Mouse (Mus musculus) adrenal gland, adult 8-10 months (tissue): ENCODE measurements at regions not wholly inside any gene's neighbourhood (a gene's known extent, or its start where the extent isn't known, plus 50 kb on each side); places are given as distances from the start of the nearest gene placed in this dataset.
A peak's percentile ranks its signal among the peaks of the same experiment; 100 is the strongest.
"Not testable (repeated sequence)": the region's sequence is repeated elsewhere in the genome, so short reads cannot be mapped to it uniquely, and the experiment has no call there.

ENCODE experiments used
- DNase-seq: peaks from one replicate; pipeline ENCODE4 v3.0.0; 2022

DNA sequence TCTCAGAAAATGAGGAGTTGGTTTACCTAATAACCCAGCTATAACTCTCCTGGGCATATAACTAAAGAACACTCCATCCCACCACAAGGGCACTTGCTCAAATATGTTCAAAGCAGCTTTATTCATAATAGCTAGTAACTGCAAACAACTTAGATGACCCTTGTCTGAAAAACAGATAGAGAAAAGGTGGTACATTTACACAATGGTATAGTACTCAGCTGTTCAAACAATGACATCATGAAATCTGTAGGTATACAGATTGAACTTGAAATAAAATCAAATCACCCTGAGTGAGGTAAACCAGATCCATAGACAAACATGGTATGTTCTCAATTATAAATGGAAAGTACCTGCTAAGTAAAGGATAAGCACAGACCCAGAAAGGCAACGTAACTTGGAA lies 721.5 kb upstream of the Intu start:
- no peak for DNase-seq

DNA sequence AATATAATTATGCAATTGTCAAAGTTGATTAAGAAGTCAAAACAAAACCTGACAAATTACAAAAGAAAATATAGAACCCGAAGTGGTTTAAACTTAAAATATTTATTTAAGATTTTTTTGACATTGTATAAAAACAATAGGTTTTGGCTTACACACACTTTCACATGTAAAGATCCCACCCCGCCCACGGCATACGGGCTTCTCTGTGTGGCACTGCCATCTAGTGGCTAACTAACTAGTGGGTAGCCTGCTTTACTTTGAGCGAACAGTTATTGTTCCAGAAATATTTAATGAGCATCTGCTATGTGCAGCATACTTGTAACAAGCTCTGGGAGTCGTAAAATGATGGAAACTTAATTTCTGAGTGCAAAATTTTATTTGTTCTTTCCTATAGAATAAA lies 716.3 kb upstream of the Intu start:
- peak; percentile 14 for DNase-seq

DNA sequence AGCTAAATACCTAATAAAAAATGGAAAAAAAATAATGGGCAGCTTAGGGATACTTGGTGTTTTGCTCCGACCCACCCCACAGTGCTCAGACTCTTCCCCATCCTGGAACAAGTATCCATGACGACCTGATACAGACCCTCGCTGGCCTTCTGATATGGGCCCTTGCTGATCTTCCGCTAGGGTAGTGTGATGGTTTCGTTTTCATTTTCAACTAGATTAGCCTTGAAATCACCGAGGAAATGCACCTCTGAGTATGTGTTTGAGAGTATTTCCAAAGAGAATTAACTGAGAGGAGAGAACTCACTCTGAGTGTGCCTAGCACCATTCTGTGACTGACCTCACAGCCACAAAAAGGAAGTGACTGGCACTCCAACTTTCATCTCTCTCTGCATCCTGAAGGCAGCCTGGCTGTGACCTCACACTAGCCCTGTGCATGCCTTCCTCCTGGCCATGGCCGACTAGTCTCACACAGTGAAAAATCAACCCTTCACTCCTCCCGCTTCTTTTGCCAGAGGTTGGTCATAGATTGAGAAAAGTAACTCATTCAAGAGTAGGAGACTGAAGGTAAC lies 700.5 kb upstream of the Intu start:
- no peak for DNase-seq

DNA sequence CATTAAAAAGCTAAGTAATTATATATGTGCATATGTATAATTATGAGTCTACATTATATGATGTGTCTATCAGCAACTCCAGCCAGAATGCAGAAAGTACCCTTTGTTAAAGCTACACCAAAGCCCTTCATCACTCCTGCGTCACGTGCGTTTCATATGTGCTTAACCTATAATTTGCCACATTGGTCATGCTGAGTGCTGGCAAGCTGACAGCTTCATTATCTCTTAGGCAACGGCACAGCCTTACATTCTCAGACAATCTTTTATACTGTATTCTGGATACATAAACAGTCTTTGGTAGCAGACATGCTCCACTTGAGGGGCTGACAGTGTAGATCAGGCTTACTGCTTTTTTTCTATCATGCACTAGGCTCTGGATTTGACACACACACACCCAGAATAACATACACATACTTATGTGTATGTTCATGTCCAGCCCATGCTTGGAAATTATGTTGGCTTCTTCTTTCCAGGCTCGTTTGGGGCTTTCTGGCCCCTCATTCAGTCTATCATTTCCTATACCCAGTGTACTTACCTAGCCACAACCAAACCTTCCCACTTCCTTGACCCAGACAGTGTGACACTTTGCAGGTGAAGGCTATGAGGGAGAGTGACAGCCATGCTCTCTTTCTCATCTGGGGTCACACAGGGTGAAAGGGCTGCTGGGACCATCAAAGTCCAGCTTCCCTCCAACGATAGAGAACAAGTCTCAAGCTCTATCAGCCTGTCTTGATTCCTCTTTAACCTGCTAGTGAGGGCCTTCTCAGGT lies 692.5 kb upstream of the Intu start:
- no peak for DNase-seq

DNA sequence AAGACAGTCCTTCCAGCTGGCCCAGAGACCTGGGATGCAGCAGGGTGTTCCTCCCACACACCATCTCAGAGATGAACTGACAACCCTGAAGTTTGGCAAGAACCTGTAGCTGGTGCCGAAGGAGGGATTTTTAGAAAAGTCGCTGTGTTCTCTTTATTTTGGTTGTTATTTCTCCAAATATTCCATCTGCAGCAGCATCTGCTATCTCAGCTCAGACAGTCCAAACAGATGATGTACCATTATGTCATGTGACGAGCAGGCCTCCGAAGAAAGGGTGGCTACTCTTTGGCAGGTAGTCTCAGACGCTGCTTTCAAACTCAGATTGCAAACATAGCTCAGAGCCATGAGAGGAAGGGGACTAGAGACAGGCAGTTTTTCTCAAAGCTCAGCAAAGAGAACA lies 690.1 kb upstream of the Intu start:
- DNase-seq = no peak

DNA sequence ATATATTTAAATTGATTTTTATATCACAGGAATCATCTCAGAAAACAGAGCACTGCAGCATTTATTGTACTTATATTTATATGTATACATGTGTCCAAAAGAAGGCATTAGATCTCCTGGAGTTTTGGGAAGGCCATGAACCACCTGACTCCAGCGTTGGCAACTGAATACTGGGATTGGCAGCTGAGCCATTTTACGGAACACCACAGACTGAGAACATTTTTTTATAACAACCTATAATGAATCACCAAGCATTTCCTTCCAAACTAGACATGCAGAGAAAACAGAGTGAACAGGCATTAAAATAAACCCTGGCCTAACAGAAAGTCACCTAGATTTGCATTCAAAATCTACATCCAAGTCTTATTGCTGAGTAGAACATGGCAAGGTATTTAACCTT lies 686.0 kb upstream of the Intu start:
- DNase-seq = no peak

DNA sequence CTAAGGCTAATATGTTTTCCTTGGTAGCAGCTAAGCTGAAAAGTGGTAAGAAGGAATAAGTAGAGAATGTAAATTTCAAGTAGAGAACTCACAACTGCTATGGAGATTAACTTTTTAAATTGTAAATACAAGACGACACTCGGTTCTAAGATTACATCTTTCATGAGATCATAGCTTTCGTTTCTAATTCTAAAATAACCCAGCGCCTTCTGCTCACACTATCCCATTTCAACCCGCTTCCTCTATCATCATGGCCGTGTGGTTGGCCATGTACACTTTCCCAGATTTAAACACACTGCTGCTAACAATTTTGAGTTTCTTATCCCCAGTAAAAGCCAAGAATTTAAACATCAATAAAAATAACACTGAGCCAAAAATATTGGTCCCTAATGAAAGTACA lies 682.3 kb upstream of the Intu start:
- DNase-seq = no peak

DNA sequence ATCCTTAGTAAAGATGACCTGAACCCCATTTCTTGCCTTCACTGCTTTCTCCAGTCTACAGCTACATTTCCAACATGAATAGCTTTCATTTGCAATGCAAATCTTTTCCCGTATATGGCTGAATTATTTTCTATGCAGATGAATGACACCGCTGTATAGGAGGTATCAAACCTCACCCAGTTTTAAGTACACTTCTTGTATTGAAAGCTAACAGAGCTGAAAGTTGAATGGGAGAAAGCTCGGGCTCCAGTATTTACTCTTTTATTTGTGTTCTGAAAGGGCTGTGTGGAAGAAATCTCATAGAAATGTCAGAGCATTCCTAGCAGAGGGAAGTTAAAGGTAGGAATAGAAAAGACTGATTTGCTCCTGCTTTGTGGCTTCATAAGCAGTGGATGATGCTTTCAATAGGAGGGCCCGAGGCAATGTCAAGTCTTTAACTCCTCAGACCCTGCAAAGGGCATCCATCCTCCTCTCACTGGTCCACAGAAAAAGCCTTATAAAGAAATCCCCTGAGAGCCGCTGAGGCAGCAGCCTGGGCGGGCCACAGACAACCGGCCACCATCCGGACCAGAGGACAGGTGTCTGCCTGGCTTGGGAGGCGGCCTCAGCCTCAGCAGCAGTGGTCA lies 673.8 kb upstream of the Intu start:
- no peak for DNase-seq

DNA sequence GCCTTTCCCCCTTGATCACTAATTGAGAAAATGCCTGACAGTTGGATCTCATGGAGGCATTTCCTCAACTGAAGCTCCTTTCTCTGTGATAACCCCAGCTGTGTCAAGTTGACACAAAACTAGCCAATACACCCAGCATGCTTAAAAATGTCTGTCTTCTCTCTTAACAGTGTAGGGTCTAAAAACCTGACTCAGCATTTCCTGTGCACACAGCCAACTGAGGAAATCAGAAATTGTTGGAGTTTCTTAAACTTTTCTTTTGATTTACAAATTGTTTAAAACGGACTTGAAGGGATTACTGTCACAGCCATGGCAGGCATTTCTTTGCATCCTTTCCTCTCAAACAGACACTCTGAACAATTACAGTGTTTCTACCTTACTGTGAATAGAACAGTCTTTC lies 655.0 kb upstream of the Intu start:
- not testable (repeated sequence) for DNase-seq

DNA sequence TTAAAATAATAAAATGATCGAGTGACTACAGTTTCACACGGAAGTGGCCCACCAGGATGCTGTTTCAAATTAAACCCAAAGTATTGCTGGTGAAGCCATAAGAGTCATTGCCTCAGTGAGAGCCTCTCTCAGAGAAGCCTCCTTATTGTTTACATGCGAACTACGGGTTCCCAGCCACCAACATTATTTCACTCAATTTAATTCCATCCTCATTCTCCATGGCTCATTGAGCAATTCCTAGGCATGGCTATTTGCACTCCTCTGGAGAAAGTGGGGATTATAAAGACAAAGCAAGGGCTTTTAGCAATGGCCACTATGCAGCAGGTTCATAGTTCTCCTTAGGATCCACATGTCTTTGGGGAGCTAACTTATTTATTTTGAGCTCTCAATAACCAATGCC lies 646.7 kb upstream of the Intu start:
- DNase-seq = no peak

DNA sequence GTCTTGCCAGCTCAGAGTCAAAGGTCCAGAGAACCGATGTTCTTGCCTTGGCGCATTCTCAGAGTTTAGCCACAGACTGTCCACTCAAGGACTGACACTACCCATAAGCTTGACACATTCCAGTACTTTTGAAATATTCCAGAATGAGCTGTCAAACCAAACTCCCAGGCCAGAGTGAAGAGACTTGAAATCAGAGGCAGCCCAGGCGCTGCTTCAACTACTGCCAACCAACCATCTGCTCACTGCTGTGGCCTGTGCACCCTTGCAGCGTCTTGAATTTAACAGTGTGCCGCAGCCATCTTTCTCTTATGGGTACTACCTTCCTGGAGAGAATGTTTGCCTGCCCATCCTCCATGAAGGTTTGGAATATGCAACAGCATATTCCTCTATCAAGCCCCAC lies 642.7 kb upstream of the Intu start:
- DNase-seq = no peak

DNA sequence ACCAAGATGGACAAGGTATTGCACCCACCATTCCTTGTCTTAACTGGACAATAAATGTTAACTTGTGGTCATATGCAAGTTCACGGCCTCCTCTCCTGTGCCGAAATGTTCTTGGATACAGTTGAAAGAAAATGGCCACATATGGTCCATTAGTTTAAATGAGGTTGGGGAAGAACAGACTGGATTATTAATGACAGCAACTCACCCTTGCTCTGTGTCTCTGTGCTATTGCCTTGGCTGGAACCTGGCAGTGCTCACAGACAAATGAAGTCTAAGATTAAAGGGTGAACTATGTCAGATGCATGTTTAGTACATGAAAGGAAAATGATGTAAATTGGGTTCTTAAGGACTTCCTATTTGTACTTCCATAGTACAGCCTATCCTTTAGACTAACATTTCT lies 641.9 kb upstream of the Intu start:
- DNase-seq = no peak

DNA sequence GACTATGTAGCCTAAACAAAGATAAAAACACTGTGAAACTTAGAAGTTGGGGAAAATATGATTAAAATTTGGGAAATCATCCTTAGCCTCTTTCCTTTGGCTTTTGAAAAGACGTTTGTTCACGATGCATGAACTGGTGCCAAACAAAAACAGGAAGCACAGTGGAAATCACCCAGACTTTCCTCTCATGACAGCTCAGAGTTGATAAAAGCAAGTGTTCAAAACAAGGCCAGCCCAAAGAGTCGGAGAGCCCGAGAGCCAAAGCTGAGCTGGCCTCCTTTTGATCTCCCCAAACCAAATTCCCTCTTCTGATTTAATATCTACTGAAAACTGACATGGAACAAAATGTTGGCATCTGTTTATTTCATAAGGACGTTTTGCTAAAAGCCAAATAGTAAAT lies 632.1 kb upstream of the Intu start:
- peak; percentile 9 for DNase-seq

DNA sequence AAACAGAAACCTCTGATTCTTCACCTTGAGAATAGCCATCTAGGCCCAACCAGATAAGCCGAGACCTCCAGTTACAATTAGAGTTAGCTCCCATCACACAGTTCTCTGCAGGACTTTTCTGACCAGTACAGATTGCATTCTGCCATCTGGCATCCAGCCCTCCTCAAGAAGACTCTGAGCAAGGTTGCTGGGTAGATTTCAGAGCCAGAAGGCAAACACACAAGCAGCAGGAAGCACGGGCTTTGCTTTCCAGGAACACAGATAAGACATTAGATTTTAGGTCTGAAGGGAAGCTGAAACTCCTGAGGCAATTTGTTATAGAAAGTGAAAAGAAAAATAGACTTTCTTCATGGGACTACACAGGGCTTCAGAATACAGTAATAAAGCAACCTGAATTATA lies 630.9 kb upstream of the Intu start:
- peak; percentile 2 for DNase-seq

DNA sequence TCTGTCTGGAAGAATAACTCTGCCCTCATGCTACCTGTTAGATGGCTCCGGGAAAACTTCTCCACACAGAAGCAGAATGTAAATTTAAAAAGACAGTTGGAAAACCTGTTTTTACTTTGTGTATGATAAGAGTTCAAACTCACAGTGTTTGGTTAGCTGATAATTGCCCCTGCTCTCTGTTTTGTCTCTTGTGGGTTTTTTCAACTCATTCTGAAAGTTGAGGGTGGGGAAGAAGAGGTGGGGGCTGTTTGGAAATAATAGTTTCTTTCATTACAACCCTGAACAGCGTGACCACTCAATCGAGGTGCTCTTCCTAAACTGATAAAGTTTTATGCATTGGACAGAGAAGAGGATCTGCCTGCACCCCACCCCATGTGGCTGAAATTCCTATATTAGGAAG lies 626.7 kb upstream of the Intu start:
- DNase-seq = no peak

DNA sequence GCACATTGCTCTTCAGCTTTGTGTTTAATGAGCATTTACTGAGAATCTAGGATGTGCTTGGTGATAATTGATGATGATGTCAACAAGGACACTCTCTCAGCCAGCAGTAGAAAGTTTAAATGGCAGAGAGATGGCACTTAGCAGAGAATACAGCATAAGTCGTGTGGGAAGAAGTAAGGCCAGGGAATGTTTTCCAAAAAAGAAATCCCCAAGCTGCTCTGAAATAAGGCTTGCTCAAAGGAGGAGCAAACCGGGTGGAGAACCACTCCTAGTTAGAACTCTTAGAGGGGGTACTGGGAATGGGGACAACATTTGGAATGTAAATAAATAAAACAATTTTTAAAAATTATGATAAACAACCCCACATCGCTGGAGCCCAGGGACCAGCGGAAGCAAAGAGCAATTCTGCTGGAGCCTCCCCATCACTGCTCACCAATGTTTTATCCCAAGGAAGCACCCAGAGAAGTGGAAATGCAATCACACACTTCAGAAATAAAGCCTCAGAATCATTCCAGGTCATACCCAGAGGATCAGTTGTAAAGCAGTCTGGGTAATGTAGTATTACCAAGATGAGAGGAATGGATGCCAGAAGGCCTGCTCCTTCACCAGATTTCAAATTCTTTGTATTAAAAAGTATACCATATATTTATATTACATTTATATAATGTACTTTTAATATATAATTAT lies 622.3 kb upstream of the Intu start:
- no peak for DNase-seq

DNA sequence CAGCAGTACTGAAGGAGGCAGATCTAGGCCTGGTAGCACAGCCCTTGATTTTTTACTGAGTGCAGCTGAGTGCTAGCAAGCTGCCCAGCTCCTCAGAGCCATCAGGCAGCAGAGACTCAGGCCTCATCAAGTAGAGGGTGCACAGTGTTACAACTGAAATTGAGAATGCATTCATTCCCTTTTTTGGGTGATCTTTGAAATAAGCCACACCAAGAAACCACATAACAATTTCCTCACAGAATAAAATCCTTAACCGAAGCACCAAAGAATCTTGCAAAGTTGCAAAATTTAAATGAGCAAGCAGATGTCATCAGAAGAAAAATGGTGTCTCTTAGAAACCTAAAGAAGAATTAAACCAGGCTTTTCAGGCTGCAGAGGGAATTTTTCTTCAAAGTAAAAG lies 621.4 kb upstream of the Intu start:
- DNase-seq = no peak

DNA sequence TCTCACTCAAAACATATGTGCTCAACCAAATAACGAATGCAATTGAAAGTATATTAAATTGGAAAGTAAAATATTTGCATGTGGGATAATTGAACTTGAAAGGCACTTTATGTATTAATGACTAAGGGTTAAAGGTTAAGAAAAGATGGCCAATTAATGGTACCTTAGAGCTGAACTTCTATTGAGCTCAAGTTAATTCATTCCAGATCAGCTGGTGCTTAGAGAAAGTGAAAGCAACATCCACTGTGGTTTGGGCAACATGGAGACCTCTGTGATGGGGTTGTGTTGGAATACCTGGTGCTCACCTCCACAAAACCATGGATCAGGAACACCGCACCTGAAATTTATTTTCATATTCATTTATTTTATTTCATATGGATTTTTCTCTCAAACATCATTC lies 612.5 kb upstream of the Intu start:
- no peak for DNase-seq

DNA sequence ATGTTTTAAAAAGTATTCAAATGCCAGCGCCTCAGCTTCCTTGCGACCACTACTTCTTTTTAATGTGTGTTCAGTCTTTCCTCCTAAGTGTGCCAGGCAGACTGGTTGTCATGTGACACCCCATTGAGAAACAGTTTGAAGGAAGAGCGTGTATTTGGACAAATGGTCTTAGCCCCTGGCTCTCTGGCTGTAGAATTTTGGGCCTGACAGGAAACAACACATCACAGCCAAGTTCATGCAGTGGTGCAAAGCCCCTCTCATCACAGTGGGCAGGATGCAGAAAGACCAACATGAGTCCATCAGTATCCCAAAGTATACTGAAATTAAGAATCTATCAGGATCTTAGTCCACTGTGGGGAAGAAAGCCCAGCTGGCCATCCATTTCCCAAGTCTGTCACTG lies 605.6 kb upstream of the Intu start:
- no peak for DNase-seq

DNA sequence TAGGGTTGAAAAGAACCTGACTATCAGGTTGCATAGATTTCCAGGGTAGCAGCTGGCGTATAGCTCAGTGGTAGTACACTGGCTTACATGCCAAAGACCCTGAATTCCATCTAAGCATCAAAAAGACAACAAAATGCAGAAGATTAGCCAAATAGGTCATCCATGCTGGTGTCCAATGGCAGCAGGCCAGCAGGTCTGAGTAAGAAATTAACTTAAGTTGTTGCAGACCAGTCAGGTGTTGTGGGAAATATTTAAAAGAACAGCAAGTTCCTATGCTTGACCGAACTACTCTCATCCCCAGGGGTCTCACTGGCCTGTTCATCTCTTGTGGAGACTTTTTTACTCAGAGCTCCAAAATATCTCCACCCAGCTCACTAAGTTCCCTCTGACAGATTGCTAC lies 602.7 kb upstream of the Intu start:
- DNase-seq = no peak

DNA sequence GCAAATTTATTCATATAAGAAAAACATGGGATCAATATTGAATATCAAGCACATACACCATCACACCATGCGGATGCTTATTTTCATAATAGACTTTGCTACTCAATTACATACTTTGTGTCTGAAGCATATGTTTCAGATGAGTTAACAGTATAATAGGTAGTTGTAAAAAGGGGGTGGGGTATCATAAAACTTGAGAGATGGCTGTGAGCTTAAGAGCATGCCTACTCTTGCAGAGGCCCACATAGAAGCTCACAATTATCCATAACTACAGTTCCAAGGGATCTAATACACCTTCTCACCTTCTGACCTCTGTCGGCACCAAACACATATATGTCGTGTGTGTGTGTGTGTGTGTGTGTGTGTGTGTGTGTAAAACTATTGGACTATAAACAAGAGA lies 597.7 kb upstream of the Intu start:
- no peak for DNase-seq

DNA sequence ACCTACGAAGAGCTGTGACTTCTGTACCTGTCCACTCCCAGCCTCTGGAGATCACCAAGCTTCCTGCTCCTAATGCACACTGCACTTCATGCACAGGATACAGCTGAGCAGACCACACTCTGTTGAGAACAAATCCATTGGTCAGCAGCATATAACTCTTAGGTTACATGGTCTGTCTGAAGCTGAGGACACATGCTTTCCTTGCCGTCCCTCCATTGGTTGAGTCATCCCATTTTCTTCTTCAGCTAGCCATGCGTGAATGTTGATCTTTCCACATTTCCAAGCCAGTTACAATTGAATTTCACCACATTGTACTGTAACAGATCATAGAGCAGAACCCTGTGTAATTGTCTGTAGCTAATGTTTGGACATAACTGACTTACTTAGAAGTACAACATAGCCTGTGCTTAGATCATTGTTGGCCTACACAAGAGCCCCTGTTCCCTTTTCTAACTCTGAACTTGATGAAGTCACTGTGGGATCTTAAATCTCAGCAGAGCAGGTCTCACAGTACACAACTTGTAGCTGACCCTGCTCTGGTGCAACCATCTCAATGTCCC lies 593.3 kb upstream of the Intu start:
- DNase-seq = no peak

DNA sequence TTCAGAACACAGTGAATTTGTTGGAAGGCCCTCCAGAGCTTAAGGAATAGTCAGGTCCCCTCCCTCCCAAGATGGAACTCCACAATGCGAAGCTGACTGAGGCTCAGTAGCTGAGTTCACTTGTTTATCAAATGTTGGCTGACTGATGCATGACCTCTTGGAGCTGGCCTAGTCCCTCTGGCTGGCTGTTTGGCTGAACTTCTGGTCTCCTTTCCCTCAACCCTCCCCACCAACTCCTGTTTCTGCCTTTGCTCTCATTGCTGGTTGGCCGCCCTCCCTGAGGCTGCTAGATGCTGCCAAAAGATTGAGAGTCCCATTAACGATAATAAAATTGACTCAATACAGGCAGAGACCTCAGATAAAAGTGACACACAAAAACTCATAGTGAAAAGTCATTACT lies 586.5 kb upstream of the Intu start:
- DNase-seq = peak; percentile 6

DNA sequence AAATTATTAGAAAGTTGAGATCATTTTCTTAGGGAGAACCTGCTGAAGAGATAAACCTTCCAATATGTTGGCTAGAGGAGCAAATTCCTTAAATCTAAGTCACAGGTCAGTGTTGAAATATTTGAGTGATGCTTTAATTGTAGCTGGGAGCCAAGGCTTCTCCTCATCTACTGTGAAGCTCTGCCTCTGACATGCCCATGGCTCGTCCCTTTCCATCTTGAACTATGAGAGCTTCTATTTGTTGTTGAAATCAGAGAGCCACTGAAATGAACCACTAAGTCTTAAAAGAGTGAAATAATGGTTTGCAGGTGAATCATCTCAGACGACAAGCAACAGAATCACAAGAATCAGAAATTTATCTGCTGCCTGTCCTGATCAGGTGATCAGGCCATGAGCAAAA lies 579.0 kb upstream of the Intu start:
- no peak for DNase-seq
